Mouse (Mus musculus): ENCODE data around the gene Ccdc173. TPM values are rescaled to one million over a fixed set of nuclear protein-coding genes. Genes with fewer than 3 reads are reported as not detected.

Gene Ccdc173
- 1 to 10 TPM; 2.0 to 3.7 TPM for polyA plus RNA-seq (2017; shearing (Covaris generic))

DNA sequence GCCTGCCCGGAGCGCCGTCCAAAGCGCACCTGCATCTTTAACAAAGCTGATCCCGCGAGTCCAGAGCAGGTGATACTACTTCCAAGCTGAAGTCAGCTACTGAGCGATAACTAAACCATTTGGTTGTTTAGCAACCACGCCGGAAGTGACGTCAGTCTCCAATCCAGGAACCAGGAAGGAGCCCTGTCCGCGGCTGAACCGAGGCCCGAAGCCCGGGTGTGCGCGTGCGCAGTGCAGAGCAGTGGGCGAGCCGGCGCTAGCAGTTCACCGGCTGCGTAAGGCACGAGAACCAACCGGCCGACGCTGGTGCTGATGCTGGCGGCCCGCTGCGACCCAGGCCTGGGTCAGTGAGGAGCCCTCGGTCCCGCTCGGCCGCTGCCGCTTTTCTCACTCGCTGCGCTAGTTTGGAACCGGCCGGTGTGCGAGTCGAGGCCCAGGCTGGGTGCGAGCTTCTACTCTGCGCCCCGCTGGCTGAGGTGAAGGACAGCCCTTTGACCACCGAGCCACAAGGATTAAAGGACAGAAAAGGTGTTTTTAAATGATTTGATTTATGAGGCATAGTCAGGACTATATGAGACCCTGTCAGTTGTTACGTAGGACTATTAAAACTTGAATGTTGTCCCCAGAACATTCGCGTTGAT, at the start of gene Ccdc173, which contains the start of gene Phospho2:
Gene Ccdc173 (minus strand): TSS at position 147 of the 641 bp plus-strand sequence.
Gene Phospho2 (plus strand): TSS at position 195 of the 641 bp plus-strand sequence.

DNA sequence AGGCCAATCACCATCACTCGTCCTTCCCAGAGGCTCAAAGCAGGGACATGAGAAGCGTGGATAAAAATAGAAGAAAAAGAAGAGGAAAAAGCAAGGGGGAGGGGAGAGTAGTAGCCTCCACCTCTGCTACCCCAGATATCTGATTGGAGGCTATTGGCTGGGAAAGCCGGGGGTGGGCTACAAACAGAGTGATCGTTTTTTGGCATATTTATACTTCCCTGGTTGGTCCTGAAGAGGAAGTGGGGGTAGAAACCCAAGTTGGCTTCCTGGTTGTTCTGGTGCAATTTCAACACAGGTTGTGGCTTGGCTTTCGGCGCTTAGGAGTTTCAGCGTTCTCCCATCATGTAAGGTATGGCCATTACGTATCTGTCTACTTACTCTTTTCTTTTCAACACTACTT, 32.3 kb upstream of the Ccdc173 start, which contains the start of gene Klhl23:
Gene Klhl23 (plus strand): TSS at position 234 of the 400 bp plus-strand sequence.

DNA sequence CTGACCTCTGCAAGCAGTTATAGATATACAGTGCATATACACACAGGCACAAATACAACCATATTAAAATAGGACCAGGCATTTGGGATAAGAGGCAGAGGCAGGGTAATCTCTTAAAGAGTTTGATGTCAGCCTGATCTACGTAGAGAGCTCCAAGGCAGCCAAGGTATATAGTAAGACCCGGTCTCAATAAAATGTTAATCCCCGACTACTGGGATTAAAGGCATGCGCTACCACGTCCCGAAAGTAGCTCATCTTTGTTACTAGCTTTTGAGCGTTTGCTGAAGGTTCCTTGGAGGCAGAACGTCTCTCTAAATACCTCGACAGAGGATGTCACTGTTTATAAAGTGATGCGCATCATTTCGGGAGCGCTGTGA, 67.1 kb downstream of the Ccdc173 start, which contains the start of gene Ppig:
Gene Ppig (plus strand): TSS at position 273 of the 377 bp plus-strand sequence.

DNA sequence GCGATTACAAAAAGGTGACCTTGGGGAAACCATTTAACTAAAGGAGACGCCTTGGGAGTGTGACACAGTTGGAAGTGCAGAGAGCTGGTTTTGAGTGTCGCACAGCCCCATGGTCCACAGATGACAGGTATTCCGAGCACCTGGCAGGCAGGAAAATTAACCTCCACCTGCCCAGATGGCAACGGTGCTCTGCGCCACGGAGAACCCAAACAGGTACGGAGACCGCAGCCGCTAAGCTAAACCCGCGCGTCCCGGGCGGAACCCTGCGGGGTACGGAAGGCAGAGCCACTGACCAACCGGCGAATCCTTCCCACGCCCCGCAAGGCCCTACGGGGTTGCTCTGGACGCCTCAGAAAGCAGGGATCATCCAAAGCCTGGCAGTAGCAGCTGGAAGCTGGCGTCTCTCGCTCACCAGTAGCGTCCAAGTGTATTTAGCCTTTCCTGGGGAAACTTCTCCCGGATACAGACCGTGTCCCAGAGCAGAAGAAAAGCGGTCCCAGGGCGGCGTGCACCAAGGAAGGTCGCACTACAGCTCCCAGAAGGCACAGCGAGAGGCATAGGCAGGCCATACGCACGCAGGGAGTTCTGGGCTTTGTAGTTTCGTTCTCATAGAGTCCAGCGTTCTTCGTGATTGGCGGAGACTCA, 76.3 kb downstream of the Ccdc173 start, which contains the start of gene Fastkd1:
Gene Fastkd1 (minus strand): TSS at position 536 of the 645 bp plus-strand sequence.

Other genes starting within 250 kb of the Ccdc173 start
- under 1 TPM in 1 of 2 experiments, not detected in 1; 0.17 TPM for gene Lrp2, start 203.5 kb downstream of the Ccdc173 start, polyA plus RNA-seq (2017; shearing (Covaris generic))
- gene Bbs5, start 142.4 kb downstream of the Ccdc173 start, polyA plus RNA-seq (2017; shearing (Covaris generic)), result under 1 TPM in 1 of 2 experiments, not detected in 1; 0.50 TPM
- not detected for gene Klhl41, start 119.5 kb downstream of the Ccdc173 start, polyA plus RNA-seq (2017; shearing (Covaris generic))
- gene Fastkd1, start 76.1 kb downstream of the Ccdc173 start, polyA plus RNA-seq (2017; shearing (Covaris generic)), result 10 to 100 TPM in 1 of 2 experiments, 1 to 10 TPM in 1; 6.5 to 11.7 TPM
- 100 to 1,000 TPM; 173 to 213 TPM for gene Ppig, start 67.0 kb downstream of the Ccdc173 start, polyA plus RNA-seq (2017; shearing (Covaris generic))
- gene Phospho2, start within 50 bp of the Ccdc173 start, polyA plus RNA-seq (2017; shearing (Covaris generic)), result 10 to 100 TPM; 31.2 to 37.8 TPM
- gene Klhl23, start 32.4 kb upstream of the Ccdc173 start, polyA plus RNA-seq (2017; shearing (Covaris generic)), result under 1 TPM in 1 of 2 experiments, not detected in 1; 0.27 TPM
- 100 to 1,000 TPM; 349 to 359 TPM for gene Ssb, start 72.0 kb upstream of the Ccdc173 start, polyA plus RNA-seq (2017; shearing (Covaris generic))
- 10 to 100 TPM; 28.1 to 36.4 TPM for gene Mettl5, start 96.0 kb upstream of the Ccdc173 start, polyA plus RNA-seq (2017; shearing (Covaris generic))
- 10 to 100 TPM; 20.7 to 21.6 TPM for gene Ubr3, start 107.7 kb upstream of the Ccdc173 start, polyA plus RNA-seq (2017; shearing (Covaris generic))
- 10 to 100 TPM in 1 of 2 experiments, 1 to 10 TPM in 1; 5.7 to 13.8 TPM for gene Myo3b, start 249.6 kb upstream of the Ccdc173 start, polyA plus RNA-seq (2017; shearing (Covaris generic))

Data from activated CD4-positive, CD25-positive, alpha-beta regulatory T cell (primary cell).